Mouse (Mus musculus) kidney, adult 18-20 months (tissue): ENCODE data around the gene Prkch.
A peak's percentile ranks its signal among the peaks of the same experiment; 100 is the strongest.
"Not testable (repeated sequence)": the region's sequence is repeated elsewhere in the genome, so short reads cannot be mapped to it uniquely, and the experiment has no call there.

Source experiments
- DNase-seq: peaks from one replicate; pipeline ENCODE4 v3.0.0; 2021

The Prkch gene

DNA sequence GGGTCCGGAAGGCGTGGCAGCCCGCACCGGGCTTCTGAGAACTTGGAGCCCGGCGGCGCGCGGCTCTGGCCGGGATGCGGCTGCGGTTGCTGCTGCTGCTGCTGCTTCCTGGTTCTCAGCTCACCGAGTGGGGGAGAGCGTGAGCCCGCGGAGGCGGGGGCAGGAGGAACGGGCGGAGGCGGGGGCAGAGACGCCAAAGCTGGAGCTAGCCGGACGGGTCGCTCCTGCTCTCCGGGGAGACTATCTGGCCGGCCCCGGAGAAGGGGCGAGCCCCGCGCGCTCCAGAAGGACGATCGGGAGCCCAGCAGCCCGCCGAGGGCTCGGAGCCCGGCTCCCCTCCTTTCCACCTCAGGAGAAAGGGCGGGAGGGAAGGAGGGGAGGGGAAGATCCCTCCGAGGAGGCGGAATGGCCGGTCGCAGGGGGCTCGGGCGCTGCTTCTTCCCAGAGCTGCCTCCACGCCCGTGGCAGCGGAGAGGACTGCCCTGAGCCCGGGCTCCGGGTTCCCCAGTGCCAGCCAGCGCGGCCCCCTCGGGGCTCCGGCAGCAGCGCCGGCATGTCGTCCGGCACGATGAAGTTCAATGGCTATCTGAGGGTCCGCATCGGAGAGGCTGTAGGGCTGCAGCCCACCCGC, at the start of gene Prkch:
Gene Prkch, plus strand, starts transcription at position 187 of the 631 bp plus-strand sequence.
- DNase-seq = peak; percentile 84

DNA sequence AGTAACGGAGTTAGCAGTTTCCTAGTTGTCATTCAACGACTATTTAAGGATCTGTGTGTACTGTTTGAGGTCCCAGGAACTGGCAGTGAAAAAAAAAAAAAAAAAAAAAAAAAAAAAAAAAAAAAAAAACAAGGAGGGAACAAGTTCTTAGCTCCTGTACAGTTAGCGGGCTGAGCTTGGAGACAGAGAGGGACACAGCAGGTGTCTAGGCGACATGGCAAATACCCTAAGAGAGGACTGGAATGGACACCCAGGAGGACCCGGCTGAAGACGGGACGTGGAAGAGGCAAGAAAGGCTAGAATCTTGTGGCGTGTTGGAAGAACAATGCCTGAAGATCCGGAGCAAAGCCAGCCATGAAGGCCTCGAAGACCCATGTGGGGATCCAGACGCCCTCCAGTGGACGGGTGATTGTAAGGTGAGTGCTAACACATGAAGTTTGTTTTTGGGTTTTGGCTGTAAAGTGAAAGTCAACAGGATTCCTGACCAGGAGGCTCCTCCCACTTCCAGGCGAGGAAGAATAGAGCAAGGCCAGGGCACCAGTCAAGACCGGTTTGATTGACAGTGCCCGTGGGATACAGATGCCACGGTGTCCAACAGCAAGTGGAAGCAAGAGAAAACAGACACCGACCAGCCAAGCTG, 47.0 kb upstream of the Prkch start:
- DNase-seq = peak; percentile 42

DNA sequence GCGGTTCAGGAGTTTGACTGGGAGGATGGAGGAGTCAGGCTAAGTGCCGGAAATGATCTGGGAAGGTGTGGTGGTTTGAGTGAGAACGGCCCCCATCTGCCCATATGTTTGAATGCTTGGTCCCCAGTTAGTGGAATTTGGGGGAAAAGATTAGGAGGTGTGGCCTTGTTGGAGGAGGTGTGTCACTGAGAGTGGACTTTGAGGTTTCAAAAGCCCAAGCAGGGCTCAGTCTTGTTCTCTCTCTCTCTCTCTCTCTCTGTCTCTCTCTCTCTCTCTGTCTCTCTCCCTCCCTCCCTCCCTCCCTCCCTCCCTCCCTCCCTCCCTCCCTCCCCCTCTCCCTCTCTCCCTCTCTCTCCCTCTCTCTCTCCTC, 46.5 kb upstream of the Prkch start:
- not testable (repeated sequence) for DNase-seq

DNA sequence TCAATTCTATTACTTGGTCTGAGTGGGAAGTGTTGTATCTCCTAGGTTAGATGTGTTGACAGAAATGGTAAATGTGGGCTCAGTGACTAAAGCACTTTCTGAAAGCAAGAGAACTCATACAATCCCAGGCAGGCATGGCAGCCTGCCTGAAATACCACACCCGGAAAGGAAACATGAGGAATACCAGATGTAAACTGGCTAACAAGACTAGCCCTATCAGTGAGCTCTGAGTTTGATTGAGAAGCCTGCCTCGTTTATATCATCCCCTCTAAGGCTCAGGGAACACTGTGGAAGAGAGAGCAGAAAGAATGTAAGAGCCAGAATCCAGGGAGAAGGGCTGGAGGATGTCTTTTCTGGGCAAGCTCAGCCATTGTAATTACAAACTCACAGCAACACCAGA, 45.4 kb upstream of the Prkch start:
- DNase-seq = no peak

DNA sequence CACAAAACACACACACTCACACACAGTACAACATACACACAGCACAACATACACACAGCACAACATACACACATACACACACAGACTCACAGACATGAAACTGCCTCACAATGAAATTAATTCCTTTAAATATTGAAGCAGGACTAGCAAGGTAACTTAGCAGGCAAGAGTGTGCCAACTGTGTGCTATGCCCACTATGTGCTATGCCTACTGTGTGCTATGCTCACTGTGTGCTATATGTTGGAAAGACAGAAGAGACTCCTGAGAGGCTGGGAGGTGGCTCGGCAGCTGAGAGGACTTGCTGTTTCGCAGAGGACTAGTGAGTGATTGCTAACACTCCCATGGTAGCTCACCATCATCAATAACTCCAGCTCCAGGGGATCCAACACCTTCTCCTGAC, 44.2 kb upstream of the Prkch start:
- no peak for DNase-seq

DNA sequence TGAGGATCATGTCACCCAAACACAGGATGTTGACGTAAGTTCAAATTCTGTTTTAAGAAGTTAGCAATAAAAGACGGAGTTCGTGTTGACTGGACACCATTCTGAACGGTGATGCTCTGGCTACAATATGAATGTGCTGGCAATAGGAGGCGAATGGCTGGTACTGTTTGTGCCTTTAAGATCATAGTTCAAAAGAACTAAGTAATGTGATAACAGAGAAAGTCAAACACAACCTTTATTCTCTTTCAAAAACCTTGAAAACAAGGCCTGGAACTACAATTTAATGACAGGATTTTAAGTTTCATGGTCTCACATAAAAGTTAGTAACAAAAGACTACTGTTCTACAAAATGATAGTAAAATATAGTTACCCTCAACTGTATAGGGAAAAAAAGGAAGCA, 41.4 kb upstream of the Prkch start:
- DNase-seq = no peak

DNA sequence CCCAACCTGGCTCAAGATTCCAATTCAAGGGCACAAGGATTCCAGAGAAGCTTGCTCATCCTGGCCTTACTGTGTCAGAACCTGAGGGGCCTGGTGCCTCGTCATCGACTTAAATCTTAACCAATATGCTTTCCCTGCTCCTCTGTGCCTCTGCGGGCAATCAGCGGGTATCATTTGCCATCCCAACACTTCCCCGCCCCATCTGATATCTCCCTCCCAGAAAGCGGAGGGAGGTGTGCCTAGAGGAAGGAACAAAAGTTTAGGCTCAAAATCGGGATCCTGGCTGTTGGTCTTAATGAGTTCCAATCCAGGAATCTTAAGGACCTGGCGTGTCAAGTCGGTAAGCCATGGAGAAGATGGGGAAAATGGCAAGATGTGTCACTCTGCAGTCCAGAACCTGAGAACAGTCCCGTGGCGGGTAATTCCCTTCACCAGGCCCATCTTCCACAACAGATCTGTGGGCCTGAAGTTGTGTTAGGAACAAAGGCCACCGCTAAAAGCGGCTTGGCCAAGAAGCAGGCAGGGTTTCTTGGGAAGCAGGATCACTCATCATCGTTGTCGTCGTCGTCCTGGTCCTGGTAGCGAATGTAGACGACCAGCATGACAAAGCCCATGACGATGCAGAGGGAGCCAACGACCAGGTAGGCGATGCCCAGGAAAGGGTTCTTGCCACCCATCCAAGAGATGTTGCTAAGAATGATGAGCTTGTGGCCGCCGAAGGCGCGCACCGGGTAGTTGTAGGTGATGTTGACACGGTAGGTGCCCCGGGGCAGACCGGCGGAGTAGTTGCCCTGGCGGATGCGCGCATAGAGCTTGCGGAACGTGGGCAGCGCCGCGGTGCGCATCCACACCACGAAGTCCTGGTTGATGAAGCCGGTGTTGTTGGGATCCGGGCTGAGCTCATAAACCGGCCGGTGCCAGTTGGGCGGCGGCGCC, 39.6 kb upstream of the Prkch start:
- DNase-seq = no peak

DNA sequence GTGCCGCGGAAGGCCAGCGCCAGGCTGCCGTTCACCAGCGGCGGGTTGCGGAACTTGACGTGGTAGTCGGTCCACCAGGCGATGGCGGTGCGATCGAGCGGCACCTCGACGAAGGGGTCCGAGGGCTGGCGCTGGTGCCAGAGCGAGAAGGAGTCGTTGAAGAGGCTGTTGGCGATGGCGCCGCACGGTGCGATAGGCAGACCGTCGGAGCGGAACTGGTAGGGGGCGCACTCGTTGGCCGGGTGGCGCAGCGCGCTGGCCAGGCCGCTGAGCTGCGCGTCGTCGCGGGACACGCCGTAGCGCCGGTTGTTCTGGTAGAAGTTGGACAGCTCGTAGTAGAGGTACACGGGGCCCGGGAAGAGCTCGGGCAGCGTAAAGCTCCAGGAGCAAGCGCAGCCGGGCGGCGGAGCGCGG, 38.9 kb upstream of the Prkch start:
- peak; percentile 63 for DNase-seq

DNA sequence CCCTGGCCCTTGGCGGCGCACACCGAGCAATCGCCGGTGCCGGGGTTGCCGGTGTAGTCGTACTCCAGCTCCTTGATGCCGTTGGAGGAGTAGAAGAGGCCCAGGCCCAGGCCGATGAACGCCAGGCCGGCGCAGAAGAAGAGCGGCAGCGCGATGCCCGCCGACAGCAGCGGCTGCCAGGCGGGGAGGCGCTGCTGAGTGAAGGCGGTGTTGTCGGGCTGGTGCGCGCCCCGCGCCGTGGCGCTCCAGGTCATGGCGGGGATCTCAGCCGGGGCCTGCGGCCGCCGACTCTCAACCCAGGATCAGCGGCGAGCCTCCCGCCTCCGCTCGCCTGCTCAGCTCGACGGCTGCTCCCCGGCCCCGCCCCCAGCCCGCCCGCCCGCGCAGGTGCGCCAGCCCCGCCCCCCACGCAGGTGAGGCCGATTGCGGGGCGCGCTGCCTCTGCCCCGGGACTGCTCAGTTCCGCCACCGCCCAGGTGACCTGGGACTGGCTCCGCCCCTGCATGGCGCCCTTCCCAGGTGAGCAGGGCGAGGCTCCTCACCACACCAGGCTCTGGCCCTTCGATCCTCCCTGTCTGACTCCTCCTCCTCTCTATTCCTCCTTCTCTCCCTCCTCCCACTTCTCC, 38.4 kb upstream of the Prkch start, which contains the start of gene Tmem30b:
Gene Tmem30b, minus strand, starts transcription at position 307 of the 626 bp plus-strand sequence.
- peak; percentile 77 for DNase-seq

DNA sequence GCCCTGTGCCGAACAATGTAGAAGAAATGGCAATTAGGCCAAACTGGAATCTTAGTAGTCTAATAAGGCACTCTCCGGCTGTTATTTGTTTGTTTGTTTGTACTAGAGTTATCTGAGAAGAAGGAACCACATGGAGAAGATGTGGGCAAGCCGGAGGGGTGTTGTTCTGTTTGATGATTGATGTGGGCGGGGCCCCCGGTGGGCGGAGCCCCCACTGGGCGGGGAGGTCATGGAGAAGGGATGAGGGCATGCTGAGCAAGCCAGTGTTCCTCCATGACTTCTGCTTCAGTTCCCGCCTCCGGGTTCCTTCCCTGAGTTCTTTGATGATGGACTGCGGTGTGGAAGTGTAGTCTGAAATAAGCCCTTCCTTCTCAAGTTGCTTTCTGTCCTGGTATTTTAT, 37.0 kb upstream of the Prkch start:
- DNase-seq = no peak

DNA sequence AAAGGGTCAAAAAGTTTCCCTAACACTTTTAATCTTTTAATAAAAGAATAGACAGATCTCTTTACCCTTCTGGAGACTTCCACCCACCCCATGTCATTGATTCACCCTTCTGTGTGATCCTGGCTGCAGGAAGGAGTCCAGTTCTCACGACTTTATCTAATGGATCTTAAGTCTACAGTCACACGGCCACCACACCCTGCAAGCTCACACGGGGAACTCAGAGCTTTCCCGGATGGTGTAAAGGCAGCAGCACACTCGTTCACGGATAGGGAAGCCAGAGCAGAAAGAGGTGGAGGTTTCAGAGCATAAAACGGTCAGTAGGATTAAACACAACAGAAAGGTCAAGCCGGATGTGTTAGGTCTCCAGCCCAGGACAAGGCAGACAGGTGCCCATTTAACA, 36.3 kb upstream of the Prkch start:
- no peak for DNase-seq

DNA sequence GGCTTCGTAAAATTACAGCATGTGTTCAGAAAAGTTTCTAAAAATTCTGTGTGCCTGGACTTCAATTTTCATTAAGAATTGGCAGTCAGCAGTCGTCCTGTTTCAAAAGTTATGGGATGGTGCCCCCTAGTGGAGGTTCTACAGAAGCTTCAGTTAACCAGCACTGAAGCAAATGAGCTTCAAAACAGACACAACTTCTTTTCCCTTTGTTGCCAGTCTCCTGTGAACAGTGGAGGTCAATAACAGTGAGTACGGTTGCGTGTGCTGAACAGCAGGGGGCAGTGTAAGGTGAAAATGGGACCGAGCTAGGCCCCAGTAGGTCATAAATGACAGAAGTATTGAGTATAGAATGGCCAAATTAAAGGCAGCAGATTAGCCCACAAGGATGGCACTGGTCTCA, 30.4 kb upstream of the Prkch start:
- DNase-seq = peak; percentile 54

DNA sequence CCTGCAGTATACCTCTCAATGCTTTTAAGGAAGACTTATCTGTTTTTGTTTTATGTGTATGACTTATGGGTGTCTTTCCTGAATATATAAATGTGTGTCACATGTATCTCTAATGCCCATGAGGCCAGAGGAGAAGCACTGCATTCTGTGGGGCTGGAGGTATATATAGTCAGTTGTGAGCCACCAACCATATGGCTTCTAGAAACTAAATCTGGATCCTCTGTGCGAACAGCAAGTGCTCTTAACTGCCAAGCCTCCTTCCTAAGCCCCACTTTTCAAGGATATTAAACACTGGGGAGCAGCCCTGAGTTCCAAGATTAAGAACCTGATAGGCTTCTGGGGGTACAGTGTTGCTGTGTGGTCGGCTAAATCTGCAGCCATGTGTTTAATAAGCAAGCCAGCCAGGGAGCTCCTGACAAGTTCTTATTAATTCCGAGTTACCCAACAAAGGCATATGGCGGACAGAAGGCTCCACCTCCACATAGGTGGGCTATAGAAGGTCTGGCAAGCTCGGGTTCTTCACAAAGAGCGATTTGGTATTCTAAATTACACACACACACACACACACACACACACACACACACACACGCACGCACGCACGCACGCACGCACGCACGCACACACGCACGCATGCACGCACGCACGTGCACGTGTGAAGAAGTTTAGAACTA, 25.9 kb upstream of the Prkch start:
- no peak for DNase-seq

DNA sequence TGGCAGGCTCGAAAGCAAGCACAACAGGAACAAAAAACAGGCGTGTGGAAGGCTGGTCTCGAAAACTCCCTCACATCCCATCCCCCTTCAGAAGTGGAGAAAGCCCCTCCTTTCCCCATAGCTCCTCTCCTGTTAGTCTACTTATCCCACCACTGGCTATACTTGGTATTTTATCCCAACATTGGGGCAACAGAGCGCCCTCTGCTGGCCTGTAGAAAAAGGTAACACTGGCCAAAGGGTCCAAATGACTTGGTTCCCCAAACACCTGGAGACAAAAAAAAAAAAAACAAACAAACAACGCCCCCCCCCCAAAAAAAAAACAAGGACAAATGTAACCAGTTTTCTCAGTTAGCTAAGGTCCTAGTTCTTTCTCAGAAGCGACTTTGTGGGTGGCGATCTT, 24.5 kb upstream of the Prkch start:
- peak; percentile 29 for DNase-seq

DNA sequence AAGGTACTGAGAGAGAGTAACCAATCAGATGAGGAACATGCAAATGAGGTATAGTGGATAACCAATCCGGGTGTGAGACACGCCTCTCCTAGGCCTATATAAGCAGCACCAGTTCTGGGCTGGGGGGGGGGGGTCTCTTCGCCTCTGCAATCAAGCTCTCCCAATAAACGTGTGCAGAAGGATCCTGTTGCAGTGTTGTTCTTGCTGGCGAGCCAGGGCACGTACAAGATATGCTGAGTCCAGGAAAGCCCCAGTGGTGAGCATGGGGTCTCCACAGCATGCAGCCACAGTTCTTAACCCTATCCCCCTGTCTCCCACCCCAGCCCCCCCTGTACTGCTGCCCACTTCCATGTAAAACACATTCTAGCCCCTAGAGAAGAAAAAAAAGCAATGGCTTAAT, 21.5 kb upstream of the Prkch start:
- DNase-seq = not testable (repeated sequence)

DNA sequence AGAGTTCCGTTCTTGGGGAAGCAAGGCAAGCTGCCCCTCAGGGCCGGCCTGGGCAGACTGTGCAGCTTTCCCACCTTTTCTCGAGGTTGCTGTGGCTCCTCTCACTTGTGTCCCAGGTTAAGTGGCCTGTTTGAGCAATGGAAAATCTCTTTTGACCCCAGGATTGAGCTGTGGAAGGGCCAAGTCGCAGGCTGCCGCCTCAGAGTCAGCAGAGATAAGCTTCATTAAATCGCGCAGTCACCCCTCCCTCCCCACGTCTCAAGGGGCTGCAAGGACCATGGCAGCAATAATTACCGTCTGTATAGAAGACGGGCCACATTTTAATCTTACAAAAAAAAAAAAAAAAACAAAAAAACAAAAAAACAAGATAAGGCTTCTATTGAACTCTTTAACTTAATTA, 20.4 kb upstream of the Prkch start:
- no peak for DNase-seq

DNA sequence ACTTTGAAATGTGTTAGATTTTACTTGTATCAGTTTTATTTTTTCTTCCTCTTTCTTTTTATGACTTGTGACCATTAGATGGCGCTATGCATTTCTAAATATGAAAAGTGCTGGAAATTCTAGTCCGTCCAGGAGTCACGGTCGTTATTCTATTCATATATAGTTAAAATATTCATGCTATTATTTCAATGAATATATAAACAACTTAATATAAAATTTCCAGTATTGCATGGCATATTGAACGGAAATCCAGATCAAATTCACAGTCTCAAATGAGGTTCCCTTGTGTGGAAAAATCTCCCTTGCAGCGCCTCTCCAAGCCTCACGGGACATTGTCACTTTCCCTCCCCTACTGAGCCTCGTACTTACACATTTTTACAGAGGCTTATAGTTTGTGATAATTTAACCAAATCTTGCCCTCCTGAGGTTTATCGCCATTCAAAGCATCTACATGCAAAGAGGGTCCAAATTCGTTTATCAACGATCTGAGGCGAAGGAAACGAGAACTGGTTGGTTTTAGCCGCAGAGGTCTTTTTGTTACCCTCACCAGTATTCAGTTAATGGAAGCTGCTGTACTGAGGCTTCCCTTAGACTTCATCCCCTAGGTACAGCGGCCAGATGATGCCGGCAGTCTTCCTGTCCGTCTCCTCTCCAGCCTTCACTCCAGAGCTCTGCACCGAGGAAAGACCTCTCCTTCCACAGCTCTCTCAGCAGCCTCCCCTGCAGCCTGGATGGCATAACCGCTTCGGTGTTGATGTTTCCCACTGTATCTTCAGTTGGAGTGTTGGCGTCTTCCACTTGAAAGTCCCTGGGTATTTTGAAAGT, 19.6 kb upstream of the Prkch start:
- DNase-seq = no peak

DNA sequence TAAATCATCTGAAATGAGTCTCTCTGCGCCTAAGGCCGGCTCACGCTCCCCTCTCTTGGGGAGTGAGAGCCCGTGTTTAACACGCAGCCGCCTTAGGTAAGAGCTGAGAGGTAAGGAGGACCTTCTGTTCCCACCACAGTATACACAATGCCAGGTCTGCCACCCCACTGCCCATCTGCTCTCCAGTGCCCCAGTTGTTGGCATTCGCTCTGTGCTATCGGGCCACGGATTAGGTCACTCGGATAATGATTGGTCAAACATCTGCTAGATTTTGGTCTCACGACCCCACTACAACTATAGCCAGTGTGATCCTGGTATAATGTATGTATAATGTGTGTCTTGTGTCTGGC, 19.0 kb upstream of the Prkch start:
- no peak for DNase-seq

DNA sequence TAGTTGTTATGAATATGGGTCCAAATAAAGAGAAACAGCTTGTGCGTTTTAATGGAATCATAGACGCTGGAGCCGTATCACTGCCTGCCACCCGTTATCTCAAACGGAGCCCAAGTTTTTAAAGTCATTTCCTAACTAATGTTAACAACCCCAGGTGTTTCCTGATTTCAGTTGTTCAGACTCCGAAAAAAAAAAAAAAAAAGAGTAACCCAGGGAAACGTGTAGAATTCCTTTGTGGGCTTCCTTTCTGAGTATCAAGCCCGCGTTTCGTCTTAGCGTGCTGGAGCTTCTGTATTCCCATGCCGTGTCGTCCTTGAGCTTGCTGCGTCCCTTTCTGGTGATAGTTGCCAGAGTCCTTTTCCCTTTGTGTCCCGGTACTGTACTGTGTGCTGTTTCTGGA, 10.0 kb upstream of the Prkch start:
- no peak for DNase-seq

DNA sequence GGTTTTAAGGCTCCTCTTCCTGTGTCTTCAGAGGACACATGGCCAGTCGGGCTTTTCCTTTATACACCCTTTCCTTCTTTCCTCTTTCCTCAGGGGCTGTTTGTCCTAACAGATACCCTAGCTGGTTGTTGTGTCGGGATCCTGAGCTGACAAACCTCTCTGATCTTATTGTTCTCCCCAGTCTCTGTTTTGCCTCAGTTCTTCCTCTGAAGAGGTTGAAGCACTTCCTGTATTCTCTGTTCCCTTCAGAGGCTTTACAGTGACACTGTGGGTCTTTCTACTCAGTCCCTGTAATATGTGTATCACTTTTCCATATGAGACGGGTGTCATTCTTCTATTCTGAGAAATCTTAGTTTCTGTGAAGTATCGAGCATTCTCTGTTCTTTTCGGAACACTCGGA, 6.5 kb upstream of the Prkch start:
- DNase-seq = no peak

DNA sequence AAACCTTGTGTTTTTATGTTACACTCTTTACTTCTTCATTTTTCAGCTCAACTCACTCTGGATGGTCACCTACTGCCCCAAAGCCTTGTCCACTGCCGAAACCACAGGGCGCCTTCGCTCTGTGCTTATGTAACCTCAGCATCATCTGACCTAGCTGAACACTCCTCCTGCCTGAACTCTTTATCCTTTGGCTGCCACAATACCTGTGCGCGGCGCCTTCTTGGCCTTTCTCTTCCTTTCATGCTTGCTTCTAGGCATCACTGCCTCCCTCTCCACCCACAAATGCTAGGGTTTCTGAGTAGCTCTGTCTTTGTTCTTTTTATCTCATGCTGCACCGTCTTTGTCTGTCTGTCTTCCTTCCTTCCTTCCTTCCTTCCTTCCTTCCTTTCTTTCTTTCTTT, 3.8 kb upstream of the Prkch start:
- no peak for DNase-seq

DNA sequence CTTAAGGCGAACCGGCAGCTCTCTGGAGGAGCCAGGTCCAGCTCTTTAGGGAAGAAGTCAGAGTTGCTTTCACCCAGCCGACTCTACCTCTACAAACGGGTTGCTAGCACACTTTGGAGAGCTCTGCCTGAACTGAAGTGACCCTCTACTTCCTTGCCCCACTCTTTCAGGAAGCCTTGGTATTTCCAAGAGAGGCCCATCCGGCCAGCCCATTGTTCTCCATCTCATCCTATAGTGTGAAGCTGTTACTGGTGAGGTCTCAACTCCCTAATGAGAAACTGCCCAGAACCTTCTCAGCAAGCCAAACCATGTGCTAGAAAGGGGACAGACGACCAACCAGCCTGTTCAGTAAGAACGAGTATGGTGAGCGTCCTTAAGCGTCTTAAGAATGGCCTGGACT, 1.3 kb upstream of the Prkch start:
- DNase-seq = no peak
